Mouse (Mus musculus) spleen, postnatal 10 days (tissue): ENCODE results near the gene Map9.
"Not testable (repeated sequence)": the region's sequence is repeated elsewhere in the genome, so short reads cannot be mapped to it uniquely, and the experiment has no call there.

ENCODE experiments used
- DNase-seq, 2 experiments: peaks; one replicate each; pipeline ENCODE4 v3.0.0; 2021 to 2022; ENCODE audit warnings: low spot score in 2 of 2

Map9 gene

GRCm38 (mm10) chr3:82357797-82358524 is at the start of gene Map9:
TSS of gene Map9 (plus strand) at chr3:82358044.
- DNase-seq, result peak; percentile 38 to 85

GRCm38 (mm10) chr3:82315728-82316127 is 42.1 kb upstream of the Map9 start:
- DNase-seq, result no peak

GRCm38 (mm10) chr3:82326736-82327135 is 31.1 kb upstream of the Map9 start:
- DNase-seq, result not testable (repeated sequence)

- no peak for DNase-seq
These were observed 25.8 kb upstream of the Map9 start for GRCm38 (mm10) chr3:82332067-82332466.

- no peak for DNase-seq
These were observed 25.3 kb upstream of the Map9 start for GRCm38 (mm10) chr3:82332536-82332935.

GRCm38 (mm10) chr3:82333128-82333969 is 24.5 kb upstream of the Map9 start:
- peak in 1 of 2 experiments; percentile 45 for DNase-seq

GRCm38 (mm10) chr3:82340111-82340510 is 17.7 kb upstream of the Map9 start:
- DNase-seq, result peak in 1 of 2 experiments; percentile 16

- no peak for DNase-seq
These were observed 9.5 kb upstream of the Map9 start for GRCm38 (mm10) chr3:82348277-82348860.

- no peak for DNase-seq
These were observed 7.5 kb upstream of the Map9 start for GRCm38 (mm10) chr3:82350321-82350720.

GRCm38 (mm10) chr3:82357340-82357739 is 504 bp upstream of the Map9 start:
- DNase-seq, result no peak

- no peak for DNase-seq
These were observed 1.2 kb downstream of the Map9 start for GRCm38 (mm10) chr3:82359036-82359435.

- peak in 1 of 2 experiments; percentile 25 for DNase-seq
These were observed 4.6 kb downstream of the Map9 start for GRCm38 (mm10) chr3:82362452-82362851.

- DNase-seq, result no peak
These were observed 6.7 kb downstream of the Map9 start for GRCm38 (mm10) chr3:82364505-82364904.

GRCm38 (mm10) chr3:82364988-82365387 is 7.1 kb downstream of the Map9 start:
- no peak for DNase-seq

GRCm38 (mm10) chr3:82369063-82369860 is 11.4 kb downstream of the Map9 start:
- no peak for DNase-seq

- no peak for DNase-seq
These were observed 12.7 kb downstream of the Map9 start for GRCm38 (mm10) chr3:82370439-82371011.

GRCm38 (mm10) chr3:82376965-82377364 is 19.1 kb downstream of the Map9 start:
- DNase-seq, result no peak

GRCm38 (mm10) chr3:82382325-82382724 is 24.5 kb downstream of the Map9 start:
- no peak for DNase-seq

GRCm38 (mm10) chr3:82385091-82385490 is 27.2 kb downstream of the Map9 start:
- no peak for DNase-seq

- DNase-seq, result no peak
These were observed 48.0 kb downstream of the Map9 start for GRCm38 (mm10) chr3:82405830-82406229.

- no peak for DNase-seq
These were observed 48.5 kb downstream of the Map9 start for GRCm38 (mm10) chr3:82406336-82406735.
